Mouse (Mus musculus) midbrain, postnatal 0 days (tissue): ENCODE data around the gene Ephb1. TPM values are rescaled to one million over a fixed set of nuclear protein-coding genes. Genes with fewer than 3 reads are reported as not detected.
A peak's percentile ranks its signal among the peaks of the same experiment; 100 is the strongest.

ENCODE experiments used
- ATAC-seq: fragments of 200-750 bp; cut with Nextera tagmentation; 2 replicates; pipeline ENCODE4 v1.8.0; 2017; ENCODE audit warnings: moderate number of reproducible peaks, mild to moderate bottlenecking, moderate TSS enrichment, moderate library complexity; ENCODE audit not compliant: low FRiP score
- DNase-seq: peaks from one replicate; pipeline ENCODE4 v3.0.0-alpha.2; 2015; ENCODE audit warnings: low spot score
- H3K27ac ChIP-seq: fragments of 300-500 bp; sonication (generic); 2 replicates; pipeline ENCODE4 v1.5.1; 2014; ENCODE audit warnings: low read depth, mild to moderate bottlenecking, low read length, mixed read lengths
- H3K27me3 ChIP-seq: fragments of 300-500 bp; sonication (generic); 2 replicates; pipeline ENCODE4 v1.6.1; 2014; ENCODE audit warnings: low read length, control low read depth, mixed read lengths; ENCODE audit not compliant: insufficient read depth
- H3K36me3 ChIP-seq: fragments of 300-500 bp; sonication (generic); 2 replicates; pipeline ENCODE4 v1.6.1; 2014; ENCODE audit warnings: low read length, control low read depth, mixed read lengths; ENCODE audit not compliant: insufficient read depth
- H3K4me1 ChIP-seq: fragments of 300-500 bp; sonication (generic); 2 replicates; pipeline ENCODE4 v1.6.1; 2014; ENCODE audit warnings: mild to moderate bottlenecking, control low read depth, antibody characterized with exemption, low read length, mixed read lengths; ENCODE audit not compliant: insufficient read depth
- H3K4me2 ChIP-seq: fragments of 300-500 bp; sonication (generic); 2 replicates; pipeline ENCODE4 v1.6.1; 2014; ENCODE audit warnings: low read depth, mild to moderate bottlenecking, low read length, mixed read lengths; ENCODE audit not compliant: poor library complexity, severe bottlenecking
- H3K4me3 ChIP-seq: fragments of 300-500 bp; sonication (generic); 2 replicates; pipeline ENCODE4 v1.5.1; 2014; ENCODE audit warnings: low read depth, mild to moderate bottlenecking, low read length, moderate library complexity
- H3K9ac ChIP-seq: fragments of 300-500 bp; sonication (generic); replicated peaks from 2 replicates; pipeline ENCODE4 v1.6.1; 2014; ENCODE audit warnings: mild to moderate bottlenecking, low read length, moderate library complexity, mixed read lengths; ENCODE audit not compliant: poor library complexity, severe bottlenecking
- H3K9me3 ChIP-seq: fragments of 300-500 bp; sonication (generic); 2 replicates; pipeline ENCODE4 v1.6.1; 2016; ENCODE audit warnings: low read length, control low read depth
- CTCF ChIP-seq: IDR thresholded peaks from 2 replicates; pipeline ENCODE4 v1.5.1; 2016; ENCODE audit warnings: antibody characterized with exemption, mild to moderate bottlenecking
- WGBS: fragments of 180-500 bp; shearing (Covaris S2); extraction: QIAGEN DNeasy Blood & Tissue Kit; methylation state at CpG from one replicate; pipeline ENCODE4 v1.1.7; 2014; 5-methylcytosine and 5-hydroxymethylcytosine counted together
- polyA plus RNA-seq: library from polyadenylated mRNA; unstranded; fragments of >200 nt; fragmentation: Nextera tagmentation; extraction: Ambion mirVana; gene quantifications from 2 replicates; pipeline ENCODE4 v1.2.1, GENCODE M21; 2015
- total RNA-seq: library from RNA; depleted of rRNA; stranded (reverse); fragments of >200 nt; gene quantifications from 2 replicates; pipeline ENCODE4 v1.2.3, GENCODE M21; 2014

Gene Ephb1
- total and polyA plus RNA-seq, 2 experiments from 2014 or later = 69.4 to 85.9 TPM

DNA sequence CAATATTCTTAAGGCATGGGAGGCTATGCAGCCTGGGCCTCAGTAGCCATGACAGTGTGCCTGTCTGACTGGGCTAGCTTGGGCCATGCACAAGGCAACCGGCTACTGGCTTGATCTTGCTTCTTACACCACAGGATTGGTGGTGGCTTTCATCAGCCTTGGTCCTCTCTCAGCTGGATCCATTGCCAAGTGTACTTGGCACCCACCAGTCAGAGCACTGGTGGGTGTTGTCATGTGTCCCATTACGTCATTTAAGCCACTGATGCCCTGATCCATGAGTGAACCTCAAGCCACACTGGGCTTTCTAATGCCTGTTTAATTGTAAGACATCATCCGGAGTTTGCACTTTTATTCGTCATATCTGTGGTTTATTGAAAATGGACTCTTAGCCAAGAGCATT is 215.3 kb downstream of the Ephb1 start:
- Histone ChIP-seq H3K9ac (no peak overlapping the region), H3K4me2 (no peak overlapping the region), H3K36me3 (no peaks in the 10 kb centered on the region), H3K27ac (peak overlapping the region; percentile 43; the same call in 1 of the 2 replicates), H3K4me3 (no peak overlapping the region), H3K4me1 (no peaks in the 10 kb centered on the region), H3K27me3 (no peaks in the 10 kb centered on the region), H3K9me3 (no peaks in the 10 kb centered on the region)
- DNase-seq = no peak
- no peak for TF ChIP-seq CTCF
- 87% methylated on average over 4 of the region's 4 CpGs for WGBS
- no peak for ATAC-seq

DNA sequence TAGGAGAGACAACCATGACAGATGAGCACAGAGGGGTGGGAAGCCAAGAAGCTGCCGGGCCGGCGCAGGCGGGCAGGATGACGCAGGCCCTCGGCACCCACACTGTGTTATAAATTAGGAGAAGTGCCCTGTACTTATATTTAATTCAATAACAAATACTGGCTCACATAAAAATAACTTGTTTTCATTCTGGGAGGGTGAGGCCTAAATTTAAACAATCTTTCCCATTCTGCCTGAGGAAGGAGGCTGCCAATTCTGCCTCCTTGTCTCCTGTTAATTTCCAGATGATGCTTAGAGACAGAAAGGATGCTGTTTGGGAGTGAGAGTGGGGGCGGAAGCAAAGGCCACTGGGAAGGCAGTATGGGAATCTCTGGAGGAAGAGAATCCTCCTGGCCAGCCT is 215.8 kb downstream of the Ephb1 start:
- no peaks in the 10 kb centered on the region for H3K36me3 ChIP-seq
- no peak for TF ChIP-seq CTCF
- no peaks in the 10 kb centered on the region for H3K9me3 ChIP-seq
- no peak for ATAC-seq
- H3K27me3 ChIP-seq = no peaks in the 10 kb centered on the region
- 34% methylated on average over 7 of the region's 7 CpGs for WGBS
- H3K4me1 ChIP-seq = no peaks in the 10 kb centered on the region
- H3K9ac ChIP-seq = no peak overlapping the region
- no peak overlapping the region for H3K4me2 ChIP-seq
- DNase-seq = no peak
- peak overlapping the region; percentile 43; the same call in 1 of the 2 replicates for H3K27ac ChIP-seq
- no peak overlapping the region for H3K4me3 ChIP-seq

DNA sequence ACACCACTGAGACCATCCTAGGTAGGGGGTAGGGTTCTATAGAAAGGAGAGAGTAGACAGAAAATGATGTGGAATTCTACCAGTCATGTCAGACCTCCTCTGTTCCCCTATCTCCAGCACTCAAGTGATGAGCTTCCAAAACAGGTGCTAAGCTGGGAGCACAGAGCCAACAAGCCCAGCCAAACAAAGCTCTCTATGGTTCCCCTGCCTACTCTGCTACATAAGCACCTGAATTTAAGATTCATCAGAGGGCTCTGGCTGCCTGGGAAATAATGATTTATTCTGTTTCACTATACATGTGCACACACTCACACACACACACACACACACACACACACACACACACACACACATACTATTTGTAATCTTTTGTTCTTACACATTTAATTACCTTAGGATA is 216.3 kb downstream of the Ephb1 start:
- Histone ChIP-seq H3K4me3 (no peak overlapping the region), H3K27me3 (no peaks in the 10 kb centered on the region), H3K4me2 (no peak overlapping the region), H3K9ac (no peak overlapping the region), H3K4me1 (no peaks in the 10 kb centered on the region), H3K36me3 (no peaks in the 10 kb centered on the region), H3K27ac (0 out of 2 replicates have a peak overlapping the region, but pooled peaks have one; percentile 43), H3K9me3 (no peaks in the 10 kb centered on the region)
- DNase-seq (no peak), ATAC-seq (no peak)
- TF ChIP-seq CTCF = no peak

DNA sequence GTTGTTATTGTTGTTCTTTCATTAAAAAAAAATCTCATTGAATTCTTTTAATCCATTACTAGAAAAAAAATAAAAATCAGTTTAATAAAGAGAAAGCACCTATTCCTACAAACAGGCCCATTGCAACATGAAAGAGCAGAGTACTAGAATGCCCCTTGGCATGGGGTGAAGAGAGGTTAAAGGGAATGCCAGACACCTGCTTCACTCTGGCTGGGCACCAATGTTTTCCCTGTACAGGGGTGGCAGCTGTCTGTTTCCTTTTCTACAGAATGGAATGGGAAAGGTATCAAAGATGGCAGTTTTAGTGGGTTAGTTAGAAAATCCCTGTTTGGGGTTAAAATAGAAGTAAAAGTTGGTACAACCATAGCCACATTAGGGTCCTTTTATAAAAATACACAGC is 224.0 kb downstream of the Ephb1 start:
- DNase-seq = no peak
- Histone ChIP-seq H3K27ac (no peak overlapping the region), H3K4me2 (no peak overlapping the region), H3K4me1 (peaks cover 8% of the 10 kb centered on the region; the same call in 1 of the 2 replicates), H3K4me3 (no peak overlapping the region), H3K9me3 (no peaks in the 10 kb centered on the region), H3K36me3 (no peaks in the 10 kb centered on the region), H3K27me3 (no peaks in the 10 kb centered on the region), H3K9ac (no peak overlapping the region)
- TF ChIP-seq CTCF = no peak
- no peak for ATAC-seq

DNA sequence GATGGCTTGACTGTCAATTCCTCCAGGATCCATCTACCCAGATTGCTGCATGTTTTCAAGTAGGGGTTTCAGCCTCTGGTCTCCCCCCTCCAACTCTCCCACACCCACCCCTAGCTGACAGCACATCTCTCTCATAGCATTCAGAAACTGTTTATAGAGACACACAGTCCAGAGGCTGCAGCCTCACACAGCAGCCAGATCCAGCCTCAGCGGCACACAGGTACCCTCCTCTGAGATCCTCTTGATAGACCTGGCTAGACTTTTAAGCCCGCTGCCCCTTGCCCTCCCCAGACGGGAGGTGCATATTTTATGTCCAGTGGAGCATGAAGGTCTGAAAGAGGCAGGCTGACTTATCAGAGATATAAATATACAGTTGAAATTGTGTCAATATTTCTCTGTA is 228.0 kb downstream of the Ephb1 start:
- H3K27me3 ChIP-seq = no peaks in the 10 kb centered on the region
- no peak overlapping the region for H3K9ac ChIP-seq
- H3K4me1 ChIP-seq = peaks cover 16% of the 10 kb centered on the region; the same call in 1 of the 2 replicates
- no peak overlapping the region for H3K4me3 ChIP-seq
- no peak for TF ChIP-seq CTCF
- H3K4me2 ChIP-seq = no peak overlapping the region
- WGBS = 31% methylated on average over 3 of the region's 3 CpGs
- H3K27ac ChIP-seq = peak overlapping the region; percentile 1; the same call in 1 of the 2 replicates
- ATAC-seq (no peak), DNase-seq (no peak)
- H3K36me3 ChIP-seq = no peaks in the 10 kb centered on the region
- H3K9me3 ChIP-seq = no peaks in the 10 kb centered on the region

DNA sequence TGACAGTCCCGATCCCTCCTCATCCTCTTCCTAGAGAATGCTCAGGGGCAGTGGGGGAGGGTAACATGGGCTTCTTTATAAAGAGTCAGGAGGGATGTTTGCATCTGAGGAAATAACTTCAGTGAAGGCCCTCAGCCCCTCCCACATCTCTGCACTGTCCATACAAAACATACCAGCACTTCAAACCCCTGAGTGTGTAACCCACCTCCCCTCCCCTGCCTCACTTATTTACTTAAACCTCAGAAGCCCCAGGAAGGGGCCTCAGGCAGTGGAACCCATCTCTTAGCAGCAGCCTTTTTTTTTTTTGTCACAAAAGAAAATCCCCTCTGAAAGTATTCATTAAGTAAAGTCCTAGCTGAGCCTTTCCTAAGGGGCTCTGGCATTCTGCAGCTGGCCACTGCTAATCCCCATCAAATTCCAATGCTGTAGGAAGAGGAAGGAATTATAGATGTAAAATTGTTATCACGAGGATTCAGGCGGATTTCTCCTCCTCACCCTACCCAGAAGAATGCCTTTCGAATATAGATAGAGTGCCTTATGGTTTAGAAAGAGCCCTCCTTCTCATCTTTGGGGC is 231.5 kb downstream of the Ephb1 start:
- TF ChIP-seq CTCF = no peak
- no peak for ATAC-seq
- no peak overlapping the region for H3K9ac ChIP-seq
- no peaks in the 10 kb centered on the region for H3K36me3 ChIP-seq
- H3K27ac ChIP-seq = no peak overlapping the region
- H3K4me3 ChIP-seq = no peak overlapping the region
- 13% methylated on average over 4 of the region's 4 CpGs for WGBS
- no peaks in the 10 kb centered on the region for H3K9me3 ChIP-seq
- no peak for DNase-seq
- no peak overlapping the region for H3K4me2 ChIP-seq
- no peaks in the 10 kb centered on the region for H3K27me3 ChIP-seq
- peaks cover 16% of the 10 kb centered on the region; the same call in 1 of the 2 replicates for H3K4me1 ChIP-seq
